Mouse (Mus musculus) stomach, postnatal 0 days (tissue): ENCODE results near the gene Tspoap1.

Experiments used
- CTCF ChIP-seq: IDR thresholded peaks from 2 replicates; pipeline ENCODE4 v1.5.1; 2016; ENCODE audit warnings: antibody characterized with exemption, low read depth, mild to moderate bottlenecking, moderate library complexity
- EP300 ChIP-seq: optimal IDR thresholded peaks from 2 replicates; pipeline ENCODE3; 2016; ENCODE audit warnings: antibody characterized with exemption

GRCm38 (mm10) chr11:87722168-87722567 lies 38.2 kb upstream of the Tspoap1 start:
- no peak for TF ChIP-seq CTCF
- TF ChIP-seq EP300, result no peak
